Mouse (Mus musculus): Measurements from ENCODE around the gene Tmem183a. TPM values are rescaled to one million over a fixed set of nuclear protein-coding genes. Genes with fewer than 3 reads are reported as not detected.

Tmem183a gene
- polyA plus RNA-seq, 1 experiment from 2014 or later, result 62.9 TPM

DNA sequence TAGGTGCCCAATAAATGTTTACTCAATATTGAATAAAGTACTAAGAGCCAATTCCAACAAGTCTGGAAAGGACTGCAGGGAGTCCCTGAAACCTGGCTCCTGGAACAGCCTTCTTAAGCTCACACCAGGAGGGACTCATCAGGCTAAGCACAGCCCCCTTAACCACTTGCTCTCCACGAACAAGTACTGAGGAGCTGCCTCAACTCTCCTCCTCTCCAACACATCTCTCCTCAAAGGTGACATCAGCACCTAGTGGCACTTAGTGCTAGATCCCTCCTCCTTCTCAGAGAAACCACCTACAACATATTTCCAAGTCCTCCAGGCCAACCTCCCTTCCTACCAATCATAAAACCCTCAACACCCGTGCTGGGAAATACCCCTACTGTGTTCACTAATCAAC is 18.2 kb downstream of the Tmem183a start:
- H3K4me1 ChIP-seq, result peaks cover 16% of the 10 kb centered on the region
- H3K36me3 ChIP-seq, result peaks cover 26% of the 10 kb centered on the region
- peak overlapping the region; percentile 48; the same call in 1 of the 2 replicates for H3K4me3 ChIP-seq
- 9% methylated on average over 2 of the region's 2 CpGs for WGBS (ENCODE audit: insufficient replicate concordance)
- no peak overlapping the region for H3K9ac ChIP-seq
- peaks cover 22% of the 10 kb centered on the region for H3K27me3 ChIP-seq (replicated peaks)
- no peak overlapping the region for H3K27ac ChIP-seq
- peak overlapping the region; percentile 74 for H3K4me2 ChIP-seq
- no peak for ATAC-seq
- H3K9me3 ChIP-seq (replicated peaks), result no peaks in the 10 kb centered on the region

- no peak overlapping the region for H3K4me3 ChIP-seq
- H3K27ac ChIP-seq, result no peak overlapping the region
- no peaks in the 10 kb centered on the region for H3K9me3 ChIP-seq (replicated peaks)
- WGBS (ENCODE audit: insufficient replicate concordance), result 71% methylated on average over 8 of the region's 8 CpGs
- no peak overlapping the region for H3K9ac ChIP-seq
- H3K36me3 ChIP-seq, result peaks cover 24% of the 10 kb centered on the region
- H3K4me1 ChIP-seq, result peaks cover 16% of the 10 kb centered on the region
- no peak overlapping the region for H3K4me2 ChIP-seq
- ATAC-seq, result no peak
- peaks cover 22% of the 10 kb centered on the region for H3K27me3 ChIP-seq (replicated peaks)
These were observed 18.9 kb downstream of the Tmem183a start for GRCm38 (mm10) chr1:134342781-134343310.

DNA sequence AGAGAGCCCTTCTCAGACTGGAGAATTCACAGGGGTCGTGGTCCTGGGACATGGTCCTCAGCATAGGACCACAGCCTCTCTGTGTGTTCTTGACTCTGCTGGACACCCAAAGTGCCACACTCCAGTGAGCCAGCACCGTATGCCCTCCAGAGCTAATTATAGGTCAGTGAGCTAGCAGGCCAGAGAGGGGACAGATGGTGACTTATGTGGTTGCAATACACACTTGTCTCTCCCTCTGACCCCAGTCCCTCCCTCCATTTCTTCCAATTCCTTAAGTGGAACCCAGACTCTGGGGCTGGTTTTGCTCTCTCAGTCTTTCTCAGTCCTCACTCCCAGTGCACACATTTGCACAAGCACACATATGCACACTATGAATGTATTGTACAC is 19.5 kb downstream of the Tmem183a start:
- Histone ChIP-seq H3K9ac (no peak overlapping the region), H3K4me1 (peaks cover 16% of the 10 kb centered on the region), H3K4me2 (no peak overlapping the region), H3K9me3 (replicated peaks) (no peaks in the 10 kb centered on the region), H3K27me3 (replicated peaks) (peaks cover 22% of the 10 kb centered on the region), H3K36me3 (peaks cover 18% of the 10 kb centered on the region), H3K27ac (no peak overlapping the region), H3K4me3 (no peak overlapping the region)
- no peak for ATAC-seq
- 58% methylated on average over 2 of the region's 2 CpGs for WGBS (ENCODE audit: insufficient replicate concordance)

DNA sequence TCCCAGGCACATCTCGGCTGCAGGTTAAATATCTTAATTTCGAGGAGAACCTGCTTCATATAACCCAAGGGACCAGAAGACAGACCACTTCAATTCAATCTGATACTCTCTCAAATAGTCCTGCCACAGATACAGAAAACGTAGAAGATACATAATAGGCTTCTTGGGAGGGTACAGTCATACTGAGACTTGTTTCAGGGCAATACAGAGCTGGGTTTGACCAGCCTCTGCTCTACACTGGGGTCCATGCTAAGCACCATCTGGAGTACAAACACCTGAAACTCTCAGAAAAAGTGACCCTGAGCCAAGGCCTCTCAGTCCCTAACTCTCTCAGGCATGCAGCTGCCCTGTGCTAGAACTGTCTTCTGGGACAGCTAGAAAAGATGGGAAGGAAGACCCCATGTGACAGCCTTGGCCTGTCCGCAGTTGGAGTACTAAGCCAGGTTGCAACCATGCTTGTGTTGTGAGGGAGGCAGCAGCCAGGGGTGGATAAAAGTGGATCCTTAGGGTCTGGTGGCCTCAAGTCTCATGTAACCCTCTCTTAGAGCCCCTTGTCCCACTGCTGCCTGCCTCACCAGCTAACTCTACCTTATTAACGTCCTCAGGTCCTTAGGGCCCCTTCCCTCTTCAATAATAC is 20.0 kb downstream of the Tmem183a start:
- no peak overlapping the region for H3K27ac ChIP-seq
- ATAC-seq, result no peak
- WGBS (ENCODE audit: insufficient replicate concordance), result 67% methylated on average over 5 of the region's 5 CpGs
- H3K9me3 ChIP-seq (replicated peaks), result no peaks in the 10 kb centered on the region
- peaks cover 22% of the 10 kb centered on the region for H3K27me3 ChIP-seq (replicated peaks)
- H3K36me3 ChIP-seq, result peaks cover 14% of the 10 kb centered on the region
- H3K9ac ChIP-seq, result no peak overlapping the region
- no peak overlapping the region for H3K4me2 ChIP-seq
- no peak overlapping the region for H3K4me3 ChIP-seq
- H3K4me1 ChIP-seq, result peaks cover 16% of the 10 kb centered on the region

GRCm38 (mm10) chr1:134339757-134340619 is 21.8 kb downstream of the Tmem183a start:
- no peak for ATAC-seq

GRCm38 (mm10) chr1:134339162-134339561 is 22.6 kb downstream of the Tmem183a start:
- no peak overlapping the region for H3K4me2 ChIP-seq
- no peak overlapping the region for H3K27ac ChIP-seq
- peaks cover 29% of the 10 kb centered on the region for H3K4me1 ChIP-seq
- no peaks in the 10 kb centered on the region for H3K9me3 ChIP-seq (replicated peaks)
- H3K4me3 ChIP-seq, result no peak overlapping the region
- no peak overlapping the region for H3K9ac ChIP-seq
- 89% methylated on average over 7 of the region's 7 CpGs for WGBS (ENCODE audit: insufficient replicate concordance)
- ATAC-seq, result no peak
- peaks cover 29% of the 10 kb centered on the region for H3K27me3 ChIP-seq (replicated peaks)
- no peaks in the 10 kb centered on the region for H3K36me3 ChIP-seq

More at GRCm38 (mm10) chr1:134339757-134340619, 21.8 kb downstream of the Tmem183a start:
- H3K4me2 ChIP-seq, result no peak overlapping the region
- no peak overlapping the region for H3K4me3 ChIP-seq
- H3K9ac ChIP-seq, result no peak overlapping the region
- no peaks in the 10 kb centered on the region for H3K9me3 ChIP-seq (replicated peaks)
- peaks cover 32% of the 10 kb centered on the region for H3K27me3 ChIP-seq (replicated peaks)
- no peak overlapping the region for H3K27ac ChIP-seq
- WGBS (ENCODE audit: insufficient replicate concordance), result 78% methylated on average over 18 of the region's 18 CpGs
- H3K36me3 ChIP-seq, result no peaks in the 10 kb centered on the region
- peaks cover 29% of the 10 kb centered on the region for H3K4me1 ChIP-seq

DNA sequence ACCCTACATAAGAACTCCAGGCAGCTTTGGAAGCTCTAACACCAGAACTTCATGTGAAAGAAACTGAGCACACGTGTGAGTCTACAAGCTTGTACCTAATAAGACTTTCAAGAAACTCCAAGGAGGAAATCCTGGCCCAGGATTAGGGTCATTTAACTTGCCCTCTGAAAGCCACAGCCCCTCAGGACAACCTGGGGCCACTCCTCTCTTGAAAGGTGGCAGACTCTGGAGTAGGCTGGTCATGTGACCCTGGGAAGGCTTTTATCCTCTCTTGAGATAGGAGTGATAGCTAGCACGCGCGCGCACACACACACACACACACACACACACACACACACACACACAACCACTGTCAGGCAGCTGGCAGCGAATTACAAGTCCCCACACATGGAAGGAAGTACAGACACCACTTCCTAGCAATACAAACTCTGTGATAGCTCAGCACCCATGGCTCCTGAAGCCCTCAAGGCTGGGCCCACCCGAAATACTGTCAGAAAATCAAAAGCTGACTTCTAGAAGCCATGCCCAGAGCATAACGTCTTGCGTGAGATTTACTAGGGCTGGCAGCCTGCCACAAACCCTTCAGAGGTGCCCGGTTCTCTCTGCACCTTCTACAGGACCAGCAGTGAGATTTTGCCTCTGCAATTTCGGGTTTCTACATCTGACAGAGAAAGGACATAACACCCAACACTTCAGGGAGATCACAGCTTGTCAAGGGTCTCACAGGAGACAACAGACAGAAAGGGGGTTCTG is 24.6 kb downstream of the Tmem183a start:
- Histone ChIP-seq H3K9me3 (replicated peaks) (no peaks in the 10 kb centered on the region), H3K36me3 (no peaks in the 10 kb centered on the region), H3K9ac (no peak overlapping the region), H3K4me1 (peaks cover 40% of the 10 kb centered on the region), H3K4me3 (no peak overlapping the region), H3K27me3 (replicated peaks) (peaks cover 18% of the 10 kb centered on the region; the same call in 1 of the 2 replicates), H3K27ac (no peak overlapping the region), H3K4me2 (no peak overlapping the region)
- no peak for ATAC-seq
- WGBS (ENCODE audit: insufficient replicate concordance), result 67% methylated on average over 11 of the region's 11 CpGs

DNA sequence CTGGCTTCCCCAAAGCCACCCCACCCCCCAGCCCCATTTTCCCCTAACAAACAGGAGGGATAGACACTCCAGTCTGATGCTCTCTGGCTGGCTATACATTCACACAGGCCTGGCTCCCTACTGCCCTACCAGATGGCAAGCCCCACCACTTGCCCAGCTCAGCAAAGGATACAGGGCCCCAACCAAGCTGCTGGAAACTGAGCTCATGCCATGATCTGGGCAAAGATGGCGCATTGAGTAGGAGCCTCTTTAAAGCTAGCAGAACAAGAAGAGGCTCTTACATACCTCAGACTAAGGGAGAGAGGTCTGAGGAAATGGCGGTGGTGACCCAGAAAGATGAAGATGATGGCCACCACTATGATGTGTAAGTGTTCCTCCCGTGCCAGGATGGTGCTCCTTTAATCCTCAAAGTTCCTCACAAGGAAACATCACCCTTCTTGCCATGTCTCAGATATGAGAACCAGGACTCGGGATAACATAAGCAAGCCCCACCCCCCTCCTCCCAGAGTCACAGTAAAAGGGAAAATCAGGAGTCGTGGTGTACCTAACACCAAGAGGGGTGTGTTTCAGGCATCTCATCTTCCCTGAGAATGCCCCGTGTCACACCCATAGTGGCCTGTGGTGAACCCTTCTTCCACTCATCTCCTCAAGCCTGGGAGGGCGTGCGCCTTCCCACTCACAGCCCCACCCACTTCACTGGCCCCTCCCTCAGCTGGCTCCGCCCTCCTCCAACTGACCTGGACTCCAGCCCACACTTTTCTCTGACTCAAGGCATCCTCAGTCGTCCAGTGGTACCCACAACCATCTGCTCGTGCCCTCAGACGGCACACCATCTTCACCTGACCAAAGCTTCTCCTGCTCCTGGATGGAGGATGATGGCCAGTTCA is 25.6 kb downstream of the Tmem183a start:
- H3K36me3 ChIP-seq, result no peaks in the 10 kb centered on the region

GRCm38 (mm10) chr1:134335211-134335923 is 26.4 kb downstream of the Tmem183a start:
- Histone ChIP-seq H3K27me3 (replicated peaks) (peaks cover 16% of the 10 kb centered on the region; the same call in 1 of the 2 replicates), H3K4me1 (peaks cover 41% of the 10 kb centered on the region), H3K9ac (no peak overlapping the region), H3K9me3 (replicated peaks) (no peaks in the 10 kb centered on the region), H3K4me2 (no peak overlapping the region), H3K4me3 (no peak overlapping the region), H3K36me3 (no peaks in the 10 kb centered on the region), H3K27ac (no peak overlapping the region)
- WGBS (ENCODE audit: insufficient replicate concordance), result 53% methylated on average over 13 of the region's 13 CpGs
- ATAC-seq, result no peak

More for the DNA sequence above, 25.6 kb downstream of the Tmem183a start:
- no peaks in the 10 kb centered on the region for H3K9me3 ChIP-seq (replicated peaks)
- 0 out of 2 replicates have a peak, but pooled peaks have one; percentile 34 for ATAC-seq
- no peak overlapping the region for H3K4me2 ChIP-seq
- no peak overlapping the region for H3K4me3 ChIP-seq
- H3K27ac ChIP-seq, result no peak overlapping the region
- peaks cover 41% of the 10 kb centered on the region for H3K4me1 ChIP-seq
- H3K27me3 ChIP-seq (replicated peaks), result peaks cover 16% of the 10 kb centered on the region; the same call in 1 of the 2 replicates
- WGBS (ENCODE audit: insufficient replicate concordance), result 68% methylated on average over 12 of the region's 12 CpGs
- H3K9ac ChIP-seq, result no peak overlapping the region

GRCm38 (mm10) chr1:134334111-134334827 is 27.5 kb downstream of the Tmem183a start:
- H3K9me3 ChIP-seq (replicated peaks), result no peaks in the 10 kb centered on the region
- WGBS (ENCODE audit: insufficient replicate concordance), result 41% methylated on average over 7 of the region's 7 CpGs
- H3K4me1 ChIP-seq, result peaks cover 41% of the 10 kb centered on the region
- ATAC-seq, result no peak
- no peak overlapping the region for H3K4me2 ChIP-seq
- no peak overlapping the region for H3K4me3 ChIP-seq
- H3K36me3 ChIP-seq, result no peaks in the 10 kb centered on the region
- H3K27ac ChIP-seq, result no peak overlapping the region
- no peak overlapping the region for H3K9ac ChIP-seq
- peaks cover 23% of the 10 kb centered on the region; the same call in 1 of the 2 replicates for H3K27me3 ChIP-seq (replicated peaks)
